Mouse (Mus musculus) heart, adult 2 months (tissue): ENCODE measurements around the gene Hgfac.

Source experiments
- CTCF ChIP-seq: fragments of 200-600 bp; IDR thresholded peaks from 2 replicates; pipeline ENCODE4 v1.8.1; 2022; ENCODE audit warnings: antibody characterized with exemption, mild to moderate bottlenecking, moderate library complexity
- POLR2A ChIP-seq: fragments of 200-500 bp; IDR thresholded peaks from 2 replicates; pipeline ENCODE4 v1.6.1; 2011; ENCODE audit warnings: mild to moderate bottlenecking, low read depth, low read length, control low read depth; ENCODE audit not compliant: insufficient read depth

DNA sequence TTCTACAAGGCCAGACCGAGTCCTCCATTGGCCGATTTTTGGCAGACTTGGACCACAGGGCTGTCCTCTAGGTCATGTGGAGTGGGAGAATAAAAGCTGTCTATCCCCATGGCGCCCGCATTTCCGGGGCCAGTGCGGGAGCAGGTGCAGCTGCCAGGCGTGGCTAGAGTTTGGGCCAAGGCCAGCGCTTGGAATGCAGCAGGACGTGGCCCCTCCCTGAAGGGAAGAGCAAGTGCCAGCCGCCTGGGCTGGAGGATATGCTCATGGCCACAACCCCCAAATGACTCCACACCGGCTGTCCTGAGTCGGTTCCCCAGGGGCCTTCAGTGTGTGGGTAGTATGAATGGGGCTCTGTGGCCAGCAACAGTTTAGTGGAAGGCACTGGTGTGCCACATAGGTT lies 13.8 kb downstream of the Hgfac start:
- TF ChIP-seq CTCF, result no peak
- no peak for TF ChIP-seq POLR2A
